Mouse (Mus musculus): Measurements from ENCODE around the gene Myod1.

Gene Myod1

GRCm38 (mm10) chr7:46376172-46377007 is at the start of gene Myod1:
Myod1 (plus strand) TSS chr7:46376474.
- DNase-seq: no peak

- DNase-seq: no peak
Measured at GRCm38 (mm10) chr7:46327896-46328295, 48.4 kb upstream of the Myod1 start.

- no peak for DNase-seq
Measured at GRCm38 (mm10) chr7:46337397-46337796, 38.9 kb upstream of the Myod1 start.

GRCm38 (mm10) chr7:46339818-46340217 is 36.5 kb upstream of the Myod1 start:
- no peak for DNase-seq

GRCm38 (mm10) chr7:46340295-46340694 is 36.0 kb upstream of the Myod1 start:
- no peak for DNase-seq

GRCm38 (mm10) chr7:46341471-46341870 is 34.8 kb upstream of the Myod1 start:
- no peak for DNase-seq

- peak; percentile 9 for DNase-seq
Measured at GRCm38 (mm10) chr7:46347692-46348091, 28.6 kb upstream of the Myod1 start.

GRCm38 (mm10) chr7:46348813-46349212 is 27.5 kb upstream of the Myod1 start:
- no peak for DNase-seq

- no peak for DNase-seq
Measured at GRCm38 (mm10) chr7:46350119-46350702, 26.1 kb upstream of the Myod1 start.

GRCm38 (mm10) chr7:46352748-46353147 is 23.5 kb upstream of the Myod1 start:
- no peak for DNase-seq

- DNase-seq: no peak
Measured at GRCm38 (mm10) chr7:46353216-46353615, 23.1 kb upstream of the Myod1 start.

- DNase-seq: no peak
Measured at GRCm38 (mm10) chr7:46353875-46354274, 22.4 kb upstream of the Myod1 start.

- no peak for DNase-seq
Measured at GRCm38 (mm10) chr7:46361776-46362175, 14.5 kb upstream of the Myod1 start.

- no peak for DNase-seq
Measured at GRCm38 (mm10) chr7:46364154-46364553, 12.1 kb upstream of the Myod1 start.

- no peak for DNase-seq
Measured at GRCm38 (mm10) chr7:46365810-46366209, 10.5 kb upstream of the Myod1 start.

- no peak for DNase-seq
Measured at GRCm38 (mm10) chr7:46371104-46371503, 5.2 kb upstream of the Myod1 start.

GRCm38 (mm10) chr7:46377008-46377346 is 703 bp downstream of the Myod1 start:
- DNase-seq: no peak

- DNase-seq: peak; percentile 20
Measured at GRCm38 (mm10) chr7:46378123-46378522, 1.8 kb downstream of the Myod1 start.

- DNase-seq: peak; percentile 76
Measured at GRCm38 (mm10) chr7:46378983-46379382, 2.7 kb downstream of the Myod1 start.

- peak; percentile 16 for DNase-seq
Measured at GRCm38 (mm10) chr7:46380625-46381024, 4.4 kb downstream of the Myod1 start.

- DNase-seq: no peak
Measured at GRCm38 (mm10) chr7:46387430-46387829, 11.2 kb downstream of the Myod1 start.

- no peak for DNase-seq
Measured at GRCm38 (mm10) chr7:46389456-46390085, 13.3 kb downstream of the Myod1 start.

- no peak for DNase-seq
Measured at GRCm38 (mm10) chr7:46390226-46390625, 14.0 kb downstream of the Myod1 start.

- no peak for DNase-seq
Measured at GRCm38 (mm10) chr7:46391701-46392100, 15.4 kb downstream of the Myod1 start.
